Mouse (Mus musculus) megakaryocyte, embryonic 14.5 days (primary cell): ENCODE data around the gene Wwc1.

Experiments used
- FLI1 ChIP-seq: IDR thresholded peaks from 2 replicates; pipeline ENCODE4 v1.6.1; 2012; ENCODE audit warnings: low read length, inconsistent platforms, mixed read lengths
- GATA1 ChIP-seq: IDR thresholded peaks from 3 replicates; pipeline ENCODE4 v1.6.1; 2012; ENCODE audit warnings: mixed read lengths, low read length, inconsistent platforms, borderline replicate concordance

GRCm38 (mm10) chr11:35982734-35983133 is 2.4 kb upstream of the Wwc1 start:
- no peak for TF ChIP-seq GATA1
- no peak for TF ChIP-seq FLI1
